Mouse (Mus musculus) embryo, embryonic 10.5 days (tissue): ENCODE measurements around the gene Aldh1l1.
"Not testable (repeated sequence)": the region's sequence is repeated elsewhere in the genome, so short reads cannot be mapped to it uniquely, and the experiment has no call there.

Source experiments
- DNase-seq: peaks from one replicate; pipeline ENCODE4 v3.0.0-alpha.2; 2015; ENCODE audit warnings: low spot score

Aldh1l1 gene

GRCm38 (mm10) chr6:90621584-90621890 lies 135.3 kb downstream of the Aldh1l1 start:
- DNase-seq = no peak

- no peak for DNase-seq
Measured at GRCm38 (mm10) chr6:90622758-90623455, 136.7 kb downstream of the Aldh1l1 start.

GRCm38 (mm10) chr6:90623456-90623836 lies 137.2 kb downstream of the Aldh1l1 start:
- no peak for DNase-seq

- DNase-seq = no peak
Measured at GRCm38 (mm10) chr6:90624184-90624583, 138.0 kb downstream of the Aldh1l1 start.

- DNase-seq = no peak
Measured at GRCm38 (mm10) chr6:90624733-90625132, 138.5 kb downstream of the Aldh1l1 start.

- DNase-seq = no peak
Measured at GRCm38 (mm10) chr6:90625207-90625994, 139.2 kb downstream of the Aldh1l1 start.

GRCm38 (mm10) chr6:90627556-90627955 lies 141.3 kb downstream of the Aldh1l1 start:
- DNase-seq = no peak

GRCm38 (mm10) chr6:90629506-90629905 lies 143.3 kb downstream of the Aldh1l1 start:
- DNase-seq = no peak

- no peak for DNase-seq
Measured at GRCm38 (mm10) chr6:90630427-90630826, 144.2 kb downstream of the Aldh1l1 start.

- DNase-seq = not testable (repeated sequence)
Measured at GRCm38 (mm10) chr6:90632526-90632925, 146.3 kb downstream of the Aldh1l1 start.

- no peak for DNase-seq
Measured at GRCm38 (mm10) chr6:90635081-90635480, 148.9 kb downstream of the Aldh1l1 start.

GRCm38 (mm10) chr6:90635611-90636010 lies 149.4 kb downstream of the Aldh1l1 start:
- no peak for DNase-seq

- DNase-seq = no peak
Measured at GRCm38 (mm10) chr6:90643057-90643456, 156.8 kb downstream of the Aldh1l1 start.

GRCm38 (mm10) chr6:90644965-90645364 lies 158.7 kb downstream of the Aldh1l1 start:
- no peak for DNase-seq

GRCm38 (mm10) chr6:90648391-90648790 lies 162.2 kb downstream of the Aldh1l1 start:
- DNase-seq = no peak

GRCm38 (mm10) chr6:90649279-90649678 lies 163.1 kb downstream of the Aldh1l1 start:
- DNase-seq = no peak
